Mouse (Mus musculus) CH12.LX (cell line): ENCODE data around the gene Rpl10-ps3. TPM values are rescaled to one million over a fixed set of nuclear protein-coding genes. Genes with fewer than 3 reads are reported as not detected.

Source experiments
- DNase-seq: peaks from one replicate; pipeline ENCODE4 v3.0.0-alpha.2; 2013; ENCODE audit errors: extremely low read depth
- H3K27ac ChIP-seq: 2 replicates; pipeline ENCODE4 v1.5.1; 2012; ENCODE audit warnings: low read depth, mild to moderate bottlenecking, control low read depth, moderate library complexity; ENCODE audit not compliant: insufficient read depth
- H3K27me3 ChIP-seq: replicated peaks from 2 replicates; pipeline ENCODE3; 2012; ENCODE audit warnings: inconsistent platforms
- H3K36me3 ChIP-seq, 2 experiments: replicated peaks in 1 of 2; 2 replicates each; pipeline versions ENCODE3 to v1.6.1; 2012; ENCODE audit warnings: inconsistent platforms in 1 of 2, low read length in 1 of 2, mild to moderate bottlenecking in 1 of 2, mixed read lengths in 1 of 2, moderate library complexity in 1 of 2; ENCODE audit not compliant: control insufficient read depth in 1 of 2, insufficient read depth in 1 of 2
- H3K4me1 ChIP-seq, 2 experiments: 2 replicates each; pipeline ENCODE4 v1.6.1; 2012; ENCODE audit warnings: inconsistent platforms in 1 of 2, moderate library complexity in 1 of 2; ENCODE audit not compliant: insufficient read depth in 2 of 2, control insufficient read depth in 1 of 2
- H3K4me2 ChIP-seq: 2 replicates; pipeline ENCODE4 v1.6.1; 2012; ENCODE audit warnings: low read depth, mild to moderate bottlenecking, control low read depth; ENCODE audit not compliant: poor library complexity, insufficient read depth, severe bottlenecking
- H3K4me3 ChIP-seq, 3 experiments: fragments of 150-350 bp in 1 of 3; sonication (generic) in 1 of 3; replicated peaks in 1 of 3; 2 replicates each; pipeline versions ENCODE3 to v1.5.1; 2011 to 2012; ENCODE audit warnings: low read depth in 2 of 3, low read length in 2 of 3, mild to moderate bottlenecking in 2 of 3, moderate library complexity in 2 of 3, control low read depth in 1 of 3, improper control_type of control experiment in 1 of 3, inconsistent platforms in 1 of 3, mixed read lengths in 1 of 3; ENCODE audit not compliant: poor library complexity in 1 of 3
- H3K79me2 ChIP-seq: replicated peaks from 2 replicates; pipeline ENCODE4 v1.6.1; 2012; ENCODE audit warnings: mild to moderate bottlenecking, moderate library complexity; ENCODE audit not compliant: control insufficient read depth, poor library complexity, insufficient read depth, severe bottlenecking; ENCODE audit errors: extremely low read depth
- H3K9ac ChIP-seq: 2 replicates; pipeline ENCODE4 v1.6.1; 2012; ENCODE audit warnings: low read depth, mild to moderate bottlenecking, control low read depth, moderate library complexity; ENCODE audit not compliant: insufficient read depth
- H3K9me3 ChIP-seq: replicated peaks from 2 replicates; pipeline ENCODE3; 2012; ENCODE audit warnings: low read length, inconsistent platforms, mixed read lengths
- BHLHE40 ChIP-seq: IDR thresholded peaks from 2 replicates; pipeline ENCODE4 v1.6.1; 2011; ENCODE audit warnings: mild to moderate bottlenecking, low read depth, low read length, improper control_type of control experiment
- CTCF ChIP-seq, 2 experiments: IDR thresholded peaks in 1 of 2; conservative IDR thresholded peaks in 1 of 2; 2 replicates each; pipeline ENCODE4 v1.5.1; 2011 to 2012; ENCODE audit warnings: low read depth in 2 of 2, low read length in 2 of 2, improper control_type of control experiment in 1 of 2, inconsistent platforms in 1 of 2, mild to moderate bottlenecking in 1 of 2, moderate library complexity in 1 of 2
- E2F4 ChIP-seq: IDR thresholded peaks from 2 replicates; pipeline ENCODE4 v1.6.1; 2011; ENCODE audit warnings: low read depth, low read length, improper control_type of control experiment; ENCODE audit not compliant: insufficient replicate concordance
- ETS1 ChIP-seq: conservative IDR thresholded peaks from 2 replicates; pipeline ENCODE4 v1.6.1; 2012; ENCODE audit warnings: low read depth, mild to moderate bottlenecking, inconsistent platforms, low read length, improper control_type of control experiment, moderate library complexity
- GABPA ChIP-seq: IDR thresholded peaks from 2 replicates; pipeline ENCODE4 v1.6.1; 2012; ENCODE audit warnings: low read depth, low read length, improper control_type of control experiment, inconsistent platforms; ENCODE audit not compliant: insufficient replicate concordance
- HCFC1 ChIP-seq: IDR thresholded peaks from 2 replicates; pipeline ENCODE4 v1.6.1; 2012; ENCODE audit warnings: low read depth, mild to moderate bottlenecking, inconsistent platforms, low read length, improper control_type of control experiment
- MAX ChIP-seq: IDR thresholded peaks from 2 replicates; pipeline ENCODE4 v1.6.1; 2011; ENCODE audit warnings: low read length, improper control_type of control experiment
- MAZ ChIP-seq: IDR thresholded peaks from 2 replicates; pipeline ENCODE4 v1.6.1; 2012; ENCODE audit warnings: low read depth, mild to moderate bottlenecking, inconsistent platforms, low read length, improper control_type of control experiment, moderate library complexity
- MEF2A ChIP-seq: IDR thresholded peaks from 2 replicates; pipeline ENCODE4 v1.6.1; 2014; ENCODE audit warnings: low read depth, mild to moderate bottlenecking, inconsistent platforms, low read length, improper control_type of control experiment, borderline replicate concordance
- MXI1 ChIP-seq: IDR thresholded peaks from 2 replicates; pipeline ENCODE4 v1.6.1; 2011; ENCODE audit warnings: mild to moderate bottlenecking, low read depth, low read length, improper control_type of control experiment
- MYC ChIP-seq: IDR thresholded peaks from 2 replicates; pipeline ENCODE4 v1.6.1; 2011; ENCODE audit warnings: low read depth, mild to moderate bottlenecking, improper control_type of control experiment, low read length
- NRF1 ChIP-seq: IDR thresholded peaks from 2 replicates; pipeline ENCODE4 v1.6.1; 2014; ENCODE audit warnings: low read depth, mild to moderate bottlenecking, inconsistent platforms, low read length, improper control_type of control experiment, moderate library complexity
- PAX5 ChIP-seq: IDR thresholded peaks from 2 replicates; pipeline ENCODE4 v1.6.1; 2012; ENCODE audit warnings: low read length, inconsistent platforms, mixed read lengths
- RAD21 ChIP-seq: IDR thresholded peaks from 2 replicates; pipeline ENCODE4 v1.6.1; 2011; ENCODE audit warnings: low read depth, mild to moderate bottlenecking, low read length, improper control_type of control experiment, moderate library complexity
- RCOR1 ChIP-seq: conservative IDR thresholded peaks from 2 replicates; pipeline ENCODE4 v1.6.1; 2012; ENCODE audit warnings: low read depth, mild to moderate bottlenecking, inconsistent platforms, low read length, improper control_type of control experiment
- TBP ChIP-seq: conservative IDR thresholded peaks from 2 replicates; pipeline ENCODE4 v1.6.1; 2011; ENCODE audit warnings: low read depth, low read length, improper control_type of control experiment
- TCF12 ChIP-seq: IDR thresholded peaks from 2 replicates; pipeline ENCODE4 v1.6.1; 2014; ENCODE audit warnings: low read depth, mild to moderate bottlenecking, inconsistent platforms, low read length, improper control_type of control experiment
- ZMIZ1 ChIP-seq: IDR thresholded peaks from 2 replicates; pipeline ENCODE4 v1.6.1; 2012; ENCODE audit warnings: low read depth, mild to moderate bottlenecking, inconsistent platforms, low read length, improper control_type of control experiment
- dilution Hi-C: fragments of 300-500 bp; cut with MboI; formaldehyde crosslinking; loops from 2 replicates; pipeline ENCODE4 v1.14.3; 2020; ENCODE audit warnings: low sequenced_read_pairs; ENCODE audit not compliant: extremely low pct_unique_long_range_greater_than_20kb, extremely low pct_ligation_motif_present
- in situ Hi-C: fragments of 300-500 bp; cut with MboI; formaldehyde crosslinking; loops from 3 replicates; pipeline ENCODE4 v1.14.3; 2019; ENCODE audit warnings: low sequenced_read_pairs, low pct_ligation_motif_present, low pct_unique_long_range_greater_than_20kb, mixed read lengths
- polyA plus RNA-seq: library from polyadenylated mRNA; unstranded; fragments of >175 nt; gene quantifications from 2 replicates; pipeline ENCODE4 v1.2.1, GENCODE M21; 2012; ENCODE audit warnings: low read depth; ENCODE audit not compliant: insufficient read length
- total RNA-seq, 2 experiments: library from RNA; depleted of rRNA; stranded (reverse); fragments of 300-350 nt in 1 of 2; fragments of >200 nt in 1 of 2; gene quantifications; 2 replicates each; pipeline ENCODE4 v1.2.3; 2012 to 2014

Gene Rpl10-ps3
- total and polyA plus RNA-seq, 3 experiments, result 373 to 2,259 (median 1,294) TPM

DNA sequence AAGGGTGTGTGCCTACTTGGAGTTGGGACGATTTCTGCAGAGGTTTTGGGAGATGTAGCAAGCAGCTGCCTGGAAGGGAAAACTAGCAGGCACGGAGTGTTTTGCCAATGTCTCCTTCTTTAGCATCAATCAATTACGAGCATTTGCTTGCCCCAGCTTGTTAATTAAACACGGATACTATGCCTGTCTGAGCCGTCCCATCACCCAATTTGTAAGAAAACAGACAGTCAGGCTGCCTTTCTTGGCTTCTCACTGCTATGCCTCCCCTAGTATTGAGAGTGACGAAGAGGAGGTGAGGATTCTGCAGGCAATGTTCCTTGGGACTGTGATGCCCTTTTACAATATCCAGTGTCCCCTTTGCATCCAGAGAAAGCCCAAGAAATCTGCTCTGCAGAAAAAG is 27.5 kb downstream of the Rpl10-ps3 start:
- Histone ChIP-seq H3K9ac (no peak overlapping the region), H3K4me1 (peaks cover 0 to 13% of the 10 kb centered on the region in 2 experiments; a peak in 1 of 4 replicates), H3K27ac (no peak overlapping the region), H3K9me3 (no peaks in the 10 kb centered on the region), H3K79me2 (no peaks in the 10 kb centered on the region), H3K27me3 (no peaks in the 10 kb centered on the region), H3K4me3 (no peak overlapping the region), H3K36me3 (no peaks in the 10 kb centered on the region), H3K4me2 (no peak overlapping the region)
- in situ Hi-C loops, result no loop called here
- no peak for DNase-seq
- dilution Hi-C loops, result no loop called here
- TF ChIP-seq MEF2A (no peak), MYC (no peak), RCOR1 (no peak), PAX5 (no peak), ETS1 (no peak), MAZ (no peak), BHLHE40 (no peak), E2F4 (no peak), NRF1 (no peak), TCF12 (no peak), HCFC1 (no peak), RAD21 (no peak), CTCF (conservative IDR thresholded peaks at IDR 0.05 in 1 of 2, IDR thresholded peaks at IDR 0.05 in 1 of 2; ENCODE audit: low read depth in 2 of 2, low read length in 2 of 2) (no peak), GABPA (no peak), ZMIZ1 (no peak)

DNA sequence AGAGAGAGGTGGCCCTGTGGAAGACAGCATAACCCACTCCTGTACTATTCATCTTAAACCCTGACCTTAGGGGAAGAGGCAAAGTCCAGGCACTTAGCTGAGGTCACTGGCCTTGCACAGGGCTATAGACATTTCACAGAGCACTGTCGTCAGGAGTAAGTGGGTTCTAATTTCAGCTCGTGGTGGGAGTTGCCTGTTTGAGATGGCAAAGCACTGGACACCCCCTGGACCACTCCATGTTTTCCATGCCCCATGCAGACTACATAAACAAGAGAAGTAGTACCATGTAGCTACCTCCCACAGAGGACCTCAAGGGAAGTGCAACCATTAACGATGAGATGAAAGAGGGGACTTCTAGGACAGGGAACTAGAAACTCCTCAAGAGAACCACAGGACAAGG is 29.1 kb downstream of the Rpl10-ps3 start:
- H3K9ac ChIP-seq, result no peak overlapping the region
- H3K36me3 ChIP-seq, result no peaks in the 10 kb centered on the region
- no peaks in the 10 kb centered on the region for H3K79me2 ChIP-seq
- TF ChIP-seq MXI1 (no peak), E2F4 (no peak), ETS1 (no peak), TBP (no peak), ZMIZ1 (no peak), MAZ (no peak), MAX (no peak), HCFC1 (no peak)
- DNase-seq, result no peak
- dilution Hi-C loops, result no loop called here
- H3K4me2 ChIP-seq, result no peak overlapping the region
- no peak overlapping the region for H3K4me3 ChIP-seq
- H3K27me3 ChIP-seq, result no peaks in the 10 kb centered on the region
- H3K9me3 ChIP-seq, result no peaks in the 10 kb centered on the region
- in situ Hi-C loops, result no loop called here
- H3K4me1 ChIP-seq, result peaks cover 0 to 13% of the 10 kb centered on the region in 2 experiments; a peak in 1 of 4 replicates
- no peak overlapping the region for H3K27ac ChIP-seq
